Mouse (Mus musculus) ES-E14 (cell line): ENCODE measurements at regions not wholly inside any gene's neighbourhood (a gene's known extent, or its start where the extent isn't known, plus 50 kb on each side); places are given as distances from the start of the nearest gene placed in this dataset.

Experiments used
- DNase-seq: peaks from one replicate; pipeline ENCODE4 v3.0.0-alpha.2; 2013; ENCODE audit warnings: low read depth, low spot score
- H3K27ac ChIP-seq: 2 replicates; pipeline ENCODE4 v1.5.1; 2012; ENCODE audit warnings: low read depth, mild to moderate bottlenecking, low read length, moderate library complexity, mixed read lengths; ENCODE audit not compliant: poor library complexity, insufficient read depth, severe bottlenecking
- H3K36me3 ChIP-seq: 2 replicates; pipeline ENCODE4 v1.6.1; 2012; ENCODE audit warnings: mild to moderate bottlenecking, low read length, moderate library complexity, mixed read lengths; ENCODE audit not compliant: control insufficient read depth, poor library complexity, insufficient read depth, severe bottlenecking
- H3K4me1 ChIP-seq, 2 experiments: fragments of 150-350 bp in 1 of 2; sonication (generic) in 1 of 2; 2 replicates each; pipeline ENCODE4 v1.6.1; 2012; ENCODE audit warnings: low read length in 2 of 2, mild to moderate bottlenecking in 1 of 2, mixed read lengths in 1 of 2; ENCODE audit not compliant: control insufficient read depth in 2 of 2, insufficient read depth in 2 of 2, poor library complexity in 1 of 2
- H3K4me3 ChIP-seq, 2 experiments: fragments of 150-350 bp in 1 of 2; sonication (generic) in 1 of 2; 2 replicates each; pipeline ENCODE4 v1.5.1; 2012; ENCODE audit warnings: low read length in 2 of 2, low read depth in 1 of 2, mild to moderate bottlenecking in 1 of 2, mixed read lengths in 1 of 2; ENCODE audit not compliant: insufficient read depth in 1 of 2, poor library complexity in 1 of 2, severe bottlenecking in 1 of 2
- H3K9ac ChIP-seq: 2 replicates; pipeline ENCODE4 v1.6.1; 2012; ENCODE audit warnings: low read depth, mild to moderate bottlenecking, low read length, mixed read lengths; ENCODE audit not compliant: poor library complexity, insufficient read depth, severe bottlenecking
- H3K9me3 ChIP-seq: fragments of 150-350 bp; sonication (generic); 2 replicates; pipeline ENCODE4 v1.6.1; 2012; ENCODE audit warnings: low read depth, mild to moderate bottlenecking, low read length; ENCODE audit not compliant: control insufficient read depth, insufficient read depth
- CHD2 ChIP-seq: IDR thresholded peaks from 2 replicates; pipeline ENCODE4 v1.6.1; 2014; ENCODE audit warnings: mild to moderate bottlenecking, low read depth, low read length, inconsistent platforms
- HCFC1 ChIP-seq: IDR thresholded peaks from 2 replicates; pipeline ENCODE4 v1.6.1; 2012; ENCODE audit warnings: low read length, inconsistent platforms, borderline replicate concordance; ENCODE audit not compliant: insufficient read depth
- MAFK ChIP-seq: IDR thresholded peaks from 2 replicates; pipeline ENCODE4 v1.6.1; 2014; ENCODE audit warnings: mild to moderate bottlenecking, low read depth, low read length, inconsistent platforms; ENCODE audit not compliant: insufficient read depth
- ZC3H11A ChIP-seq: IDR thresholded peaks from 2 replicates; pipeline ENCODE4 v1.6.1; 2012; ENCODE audit warnings: low read depth, mild to moderate bottlenecking, inconsistent platforms, low read length, borderline replicate concordance
- ZNF384 ChIP-seq: IDR thresholded peaks from 2 replicates; pipeline ENCODE4 v1.6.1; 2012; ENCODE audit warnings: low read depth, low read length, inconsistent platforms
- in situ Hi-C, 2 experiments: fragments of 600-800 bp; cut with MboI; formaldehyde crosslinking; loops; one replicate each; pipeline ENCODE4 v1.15.1; 2025; ENCODE audit warnings: low sequenced_read_pairs in 2 of 2, inconsistent platforms in 1 of 2; ENCODE audit not compliant: unreplicated experiment in 2 of 2

DNA sequence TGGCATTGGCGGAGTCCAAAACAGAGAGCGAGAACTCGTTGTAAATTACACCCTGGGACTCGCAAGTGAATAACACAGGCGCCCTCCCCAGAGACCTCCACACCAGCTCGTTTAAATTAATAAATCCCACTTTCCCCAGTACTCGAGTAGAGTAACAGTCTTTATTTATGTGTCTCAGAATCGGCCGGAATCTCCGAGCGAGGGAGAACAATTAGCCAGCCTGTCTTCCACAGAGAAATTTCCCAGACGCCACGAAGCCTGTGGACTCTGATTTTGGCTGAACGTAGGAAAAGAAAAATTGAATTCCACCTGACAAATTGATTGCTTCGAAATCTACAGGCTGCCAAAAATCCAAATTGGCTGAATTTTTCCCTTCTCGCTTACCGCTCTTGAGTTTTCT lies 180.9 kb upstream of the Mocs1 start:
- TF ChIP-seq HCFC1 (no peak), ZNF384 (no peak), ZC3H11A (no peak), MAFK (no peak), CHD2 (no peak)
- H3K4me3 ChIP-seq: no peak overlapping the region
- no peak overlapping the region for H3K9ac ChIP-seq
- no peak for DNase-seq
- H3K9me3 ChIP-seq: no peaks in the 10 kb centered on the region
- no peaks in the 10 kb centered on the region for H3K36me3 ChIP-seq
- no peak overlapping the region for H3K27ac ChIP-seq
- in situ Hi-C loops: no loop called here
- H3K4me1 ChIP-seq: no peaks in the 10 kb centered on the region

DNA sequence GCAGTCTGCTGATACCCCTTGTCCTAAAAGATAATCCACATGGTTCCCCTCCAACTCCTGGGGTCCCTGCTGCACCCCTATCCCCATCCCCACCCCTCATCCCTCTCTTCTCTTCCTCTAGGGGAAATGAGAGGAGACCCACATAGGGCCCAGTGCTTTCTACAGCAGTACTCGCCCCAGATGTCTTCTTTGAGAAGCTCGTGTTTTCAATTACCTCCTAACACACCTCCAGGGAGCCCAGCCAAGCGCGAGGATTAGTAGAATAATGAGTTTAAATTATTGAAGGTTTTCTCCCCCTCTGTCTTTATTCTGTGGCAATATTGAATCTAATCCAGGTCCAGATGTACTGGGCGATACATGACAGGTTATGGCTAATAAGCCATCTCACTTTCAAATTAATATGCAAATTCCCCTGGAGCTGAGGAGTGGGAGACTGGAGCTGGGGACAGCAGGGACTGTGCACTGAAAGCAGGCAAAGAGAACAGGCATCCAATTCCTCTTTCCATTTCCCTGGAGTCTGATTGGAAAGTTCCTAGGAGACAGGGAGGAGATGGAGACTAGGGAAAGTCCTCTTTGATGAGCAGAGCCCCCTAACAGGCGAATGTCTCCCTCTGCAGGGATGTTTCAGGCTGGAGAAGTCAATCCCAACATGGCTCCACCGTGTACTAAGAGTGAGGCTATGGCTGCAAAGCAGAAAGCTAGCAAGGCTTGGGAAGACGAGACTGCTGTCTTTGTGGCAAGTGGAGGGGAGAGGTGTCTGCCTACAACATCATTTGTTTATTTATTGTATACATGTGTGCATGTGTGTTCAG lies 177.2 kb upstream of the Mocs1 start:
- no peak for DNase-seq
- no peak overlapping the region for H3K4me3 ChIP-seq
- in situ Hi-C loops: no loop called here
- H3K9ac ChIP-seq: no peak overlapping the region
- H3K4me1 ChIP-seq: no peaks in the 10 kb centered on the region
- TF ChIP-seq ZNF384: no peak
- TF ChIP-seq HCFC1: no peak
- no peak for TF ChIP-seq ZC3H11A
- H3K9me3 ChIP-seq: no peaks in the 10 kb centered on the region
- H3K27ac ChIP-seq: no peak overlapping the region
- no peaks in the 10 kb centered on the region for H3K36me3 ChIP-seq

DNA sequence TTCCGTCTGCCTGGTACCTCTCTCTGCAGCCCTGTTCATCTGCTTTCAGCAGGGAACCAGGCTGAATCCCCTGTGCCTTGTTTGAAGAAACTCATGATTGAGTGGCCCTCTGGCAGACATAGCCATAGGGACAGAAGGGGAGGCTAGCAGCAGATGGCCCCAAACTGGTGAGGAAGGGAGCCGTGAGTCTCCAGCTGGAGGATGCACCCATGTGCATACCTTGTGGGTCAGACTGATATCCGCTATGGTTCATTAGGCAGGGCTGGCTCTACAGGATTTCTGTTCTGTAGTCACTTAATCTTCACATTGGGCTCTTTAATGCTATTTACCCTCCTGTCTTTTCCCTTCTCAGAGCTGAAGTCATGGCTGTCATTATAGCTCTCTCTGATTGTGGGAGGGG lies 175.9 kb upstream of the Mocs1 start:
- in situ Hi-C loops: no loop called here
- no peak overlapping the region for H3K27ac ChIP-seq
- DNase-seq: no peak
- H3K9me3 ChIP-seq: no peaks in the 10 kb centered on the region
- no peak overlapping the region for H3K4me3 ChIP-seq
- TF ChIP-seq ZC3H11A (no peak), CHD2 (no peak), MAFK (no peak), ZNF384 (no peak), HCFC1 (no peak)
- H3K36me3 ChIP-seq: no peaks in the 10 kb centered on the region
- H3K4me1 ChIP-seq: no peaks in the 10 kb centered on the region
- no peak overlapping the region for H3K9ac ChIP-seq

DNA sequence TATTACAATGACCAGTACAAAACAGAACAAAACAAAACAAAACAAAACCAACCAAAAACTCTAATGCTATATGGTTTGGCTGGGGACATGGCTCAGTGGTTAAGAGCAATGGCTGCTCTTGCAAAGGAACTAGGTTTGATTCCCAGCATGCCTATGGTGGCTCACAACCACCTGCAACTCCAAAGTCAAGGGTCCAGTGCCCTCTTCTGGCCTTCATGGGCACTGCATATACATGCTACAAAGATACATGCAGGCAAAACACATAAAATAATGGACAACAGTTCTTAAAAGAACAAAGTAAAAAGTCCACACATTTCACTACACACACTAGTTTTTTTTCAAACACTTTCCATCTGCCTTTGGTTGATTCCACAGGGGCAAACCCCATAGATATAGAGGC lies 169.7 kb upstream of the Mocs1 start:
- H3K9me3 ChIP-seq: no peaks in the 10 kb centered on the region
- H3K27ac ChIP-seq: no peak overlapping the region
- peak; percentile 20 for DNase-seq
- TF ChIP-seq HCFC1 (no peak), ZC3H11A (peak; percentile 42; the same call in 1 of the 2 replicates)
- H3K4me1 ChIP-seq: no peaks in the 10 kb centered on the region
- no peaks in the 10 kb centered on the region for H3K36me3 ChIP-seq
- no peak overlapping the region for H3K9ac ChIP-seq
- no peak overlapping the region for H3K4me3 ChIP-seq
- in situ Hi-C loops: no loop called here

DNA sequence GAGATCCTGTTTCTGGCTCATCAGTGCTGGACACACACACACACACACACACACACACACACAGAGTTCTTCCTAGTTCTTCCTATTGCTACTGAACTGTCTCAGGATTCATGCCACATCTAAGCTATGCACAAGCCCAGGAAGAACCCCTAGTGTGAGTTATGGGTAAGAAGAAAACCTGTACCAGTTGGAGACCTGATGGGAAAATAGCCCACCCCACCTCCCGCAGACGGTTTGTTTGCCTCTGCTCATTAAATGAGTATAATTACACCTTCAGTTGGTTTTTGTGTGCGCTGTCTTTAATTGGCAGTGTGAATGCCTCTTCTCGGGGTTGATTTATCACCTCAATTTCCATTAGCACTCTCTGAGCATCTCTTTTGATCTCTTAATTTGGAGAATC lies 165.8 kb upstream of the Mocs1 start:
- DNase-seq: no peak
- in situ Hi-C loops: loop anchor here in 1 of 2 experiments (10.0 kb wide), 1 partner anchor 132 kb away; no protein-coding TSS in a partner anchor
- Histone ChIP-seq H3K36me3 (no peaks in the 10 kb centered on the region), H3K4me1 (no peaks in the 10 kb centered on the region), H3K4me3 (no peak overlapping the region), H3K9ac (no peak overlapping the region), H3K27ac (no peak overlapping the region), H3K9me3 (no peaks in the 10 kb centered on the region)
- no peak for TF ChIP-seq MAFK
- TF ChIP-seq CHD2: no peak
- TF ChIP-seq ZC3H11A: no peak
- no peak for TF ChIP-seq HCFC1
- no peak for TF ChIP-seq ZNF384
